Mouse (Mus musculus): ENCODE data around the gene Tpgs1. TPM values are rescaled to one million over a fixed set of nuclear protein-coding genes. Genes with fewer than 3 reads are reported as not detected.

The Tpgs1 gene
- polyA plus RNA-seq, 1 experiment from 2014 or later = 124 TPM

DNA sequence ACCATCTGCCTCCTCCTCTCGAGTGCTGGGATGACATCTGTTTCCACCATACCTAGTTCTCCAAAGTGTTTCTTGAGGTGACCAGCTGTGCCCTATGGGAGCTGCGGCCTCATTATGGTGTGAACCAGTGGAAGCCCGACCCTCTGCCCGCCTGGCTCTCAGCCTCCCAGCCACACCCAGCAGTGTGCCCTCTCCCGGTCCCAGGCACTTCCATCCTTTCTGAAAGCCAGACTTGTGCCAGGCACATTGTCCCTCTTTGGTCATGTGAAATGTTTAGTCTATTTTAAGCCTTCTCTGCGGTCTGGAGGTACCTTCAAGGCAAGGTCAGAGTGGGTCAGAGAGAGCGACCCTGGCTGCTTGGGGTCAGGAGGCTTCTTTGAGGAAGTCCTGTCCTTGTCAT is 54.5 kb downstream of the Tpgs1 start:
- Histone ChIP-seq H3K9me3 (ENCODE audit: control insufficient read depth, low read length) (no peaks in the 10 kb centered on the region), H3K27me3 (replicated peaks; ENCODE audit: control insufficient read depth, insufficient read depth, low read length) (no peaks in the 10 kb centered on the region), H3K27ac (ENCODE audit: low read depth, low read length) (no peak overlapping the region), H3K4me3 (ENCODE audit: low read length) (no peak overlapping the region), H3K4me1 (ENCODE audit: control insufficient read depth, insufficient read depth, low read depth, low read length) (no peaks in the 10 kb centered on the region; the same call in 1 of the 2 replicates), H3K36me3 (ENCODE audit: control insufficient read depth, insufficient read depth, low read length) (peaks cover 2% of the 10 kb centered on the region; the same call in 1 of the 2 replicates), H3K9ac (ENCODE audit: low read depth, low read length) (no peak overlapping the region), H3K4me2 (ENCODE audit: low read length) (no peak overlapping the region)
- ATAC-seq = no peak
- 86% methylated on average over 7 of the region's 7 CpGs for WGBS

Other genes starting within 250 kb of the Tpgs1 start
- gene Vmn2r83, start 200.6 kb upstream of the Tpgs1 start, polyA plus RNA-seq (2015; fragmentation: Nextera tagmentation; extraction: Ambion mirVana) = 0.04 and 0.06 TPM in 2 replicates
- 20.7 and 22.2 TPM in 2 replicates for gene Plpp2, start 135.6 kb upstream of the Tpgs1 start, polyA plus RNA-seq (2015; fragmentation: Nextera tagmentation; extraction: Ambion mirVana)
- 56.5 and 67.4 TPM in 2 replicates for gene Mier2, start 114.2 kb upstream of the Tpgs1 start, polyA plus RNA-seq (2015; fragmentation: Nextera tagmentation; extraction: Ambion mirVana)
- not detected in 2 replicates for gene Theg, start 82.0 kb upstream of the Tpgs1 start, polyA plus RNA-seq (2015; fragmentation: Nextera tagmentation; extraction: Ambion mirVana)
- 0.62 and 0.70 TPM in 2 replicates for gene C2cd4c, start 55.3 kb upstream of the Tpgs1 start, polyA plus RNA-seq (2015; fragmentation: Nextera tagmentation; extraction: Ambion mirVana)
- gene Shc2, start 31.5 kb upstream of the Tpgs1 start, polyA plus RNA-seq (2015; fragmentation: Nextera tagmentation; extraction: Ambion mirVana) = 13.7 and 27.7 TPM in 2 replicates
- gene Odf3l2, start 23.6 kb upstream of the Tpgs1 start, polyA plus RNA-seq (2015; fragmentation: Nextera tagmentation; extraction: Ambion mirVana) = 0.37 and 0.89 TPM in 2 replicates
- gene Madcam1, start 4.8 kb upstream of the Tpgs1 start, polyA plus RNA-seq (2015; fragmentation: Nextera tagmentation; extraction: Ambion mirVana) = 0.99 and 1.5 TPM in 2 replicates
- 73.5 and 84.7 TPM in 2 replicates for gene Cdc34, start 12.8 kb downstream of the Tpgs1 start, polyA plus RNA-seq (2015; fragmentation: Nextera tagmentation; extraction: Ambion mirVana)
- 1.7 TPM in 2 replicates for gene Gzmm, start 19.7 kb downstream of the Tpgs1 start, polyA plus RNA-seq (2015; fragmentation: Nextera tagmentation; extraction: Ambion mirVana)
- gene Bsg, start 35.1 kb downstream of the Tpgs1 start, polyA plus RNA-seq (2015; fragmentation: Nextera tagmentation; extraction: Ambion mirVana) = 1,077 and 1,193 TPM in 2 replicates
- gene Hcn2, start 47.3 kb downstream of the Tpgs1 start, polyA plus RNA-seq (2015; fragmentation: Nextera tagmentation; extraction: Ambion mirVana) = 1.2 and 1.4 TPM in 2 replicates
- 37.1 and 50.6 TPM in 2 replicates for gene Polrmt, start 77.2 kb downstream of the Tpgs1 start, polyA plus RNA-seq (2015; fragmentation: Nextera tagmentation; extraction: Ambion mirVana)
- 1.9 and 3.1 TPM in 2 replicates for gene Fgf22, start 85.7 kb downstream of the Tpgs1 start, polyA plus RNA-seq (2015; fragmentation: Nextera tagmentation; extraction: Ambion mirVana)
- gene Rnf126, start 97.6 kb downstream of the Tpgs1 start, polyA plus RNA-seq (2015; fragmentation: Nextera tagmentation; extraction: Ambion mirVana) = 74.2 and 101 TPM in 2 replicates
- gene Fstl3, start 107.9 kb downstream of the Tpgs1 start, polyA plus RNA-seq (2015; fragmentation: Nextera tagmentation; extraction: Ambion mirVana) = 2.6 and 3.0 TPM in 2 replicates
- 0.31 TPM in 1 of 2 replicates, not detected in the other for gene Prss57, start 121.6 kb downstream of the Tpgs1 start, polyA plus RNA-seq (2015; fragmentation: Nextera tagmentation; extraction: Ambion mirVana)
- 297 and 309 TPM in 2 replicates for gene Palm, start 124.2 kb downstream of the Tpgs1 start, polyA plus RNA-seq (2015; fragmentation: Nextera tagmentation; extraction: Ambion mirVana)
- 0.46 and 0.59 TPM in 2 replicates for gene Misp, start 151.6 kb downstream of the Tpgs1 start, polyA plus RNA-seq (2015; fragmentation: Nextera tagmentation; extraction: Ambion mirVana)
- 61.2 and 79.2 TPM in 2 replicates for gene Ptbp1, start 185.1 kb downstream of the Tpgs1 start, polyA plus RNA-seq (2015; fragmentation: Nextera tagmentation; extraction: Ambion mirVana)
- gene Prtn3, start 205.1 kb downstream of the Tpgs1 start, polyA plus RNA-seq (2015; fragmentation: Nextera tagmentation; extraction: Ambion mirVana) = 10.4 and 11.2 TPM in 2 replicates
- gene Plppr3, start 205.3 kb downstream of the Tpgs1 start, polyA plus RNA-seq (2015; fragmentation: Nextera tagmentation; extraction: Ambion mirVana) = 387 and 426 TPM in 2 replicates
- gene Elane, start 216.9 kb downstream of the Tpgs1 start, polyA plus RNA-seq (2015; fragmentation: Nextera tagmentation; extraction: Ambion mirVana) = 0.26 and 0.32 TPM in 2 replicates
- gene Cfd, start 221.5 kb downstream of the Tpgs1 start, polyA plus RNA-seq (2015; fragmentation: Nextera tagmentation; extraction: Ambion mirVana) = not detected in 2 replicates
- gene Med16, start 239.6 kb downstream of the Tpgs1 start, polyA plus RNA-seq (2015; fragmentation: Nextera tagmentation; extraction: Ambion mirVana) = 48.2 and 53.8 TPM in 2 replicates
- gene Gm26602, start 241.5 kb downstream of the Tpgs1 start, polyA plus RNA-seq (2015; fragmentation: Nextera tagmentation; extraction: Ambion mirVana) = 1.4 and 18.3 TPM in 2 replicates
- gene Kiss1r, start 247.6 kb downstream of the Tpgs1 start, polyA plus RNA-seq (2015; fragmentation: Nextera tagmentation; extraction: Ambion mirVana) = 3.1 and 3.7 TPM in 2 replicates